In the genomic region with DNA sequence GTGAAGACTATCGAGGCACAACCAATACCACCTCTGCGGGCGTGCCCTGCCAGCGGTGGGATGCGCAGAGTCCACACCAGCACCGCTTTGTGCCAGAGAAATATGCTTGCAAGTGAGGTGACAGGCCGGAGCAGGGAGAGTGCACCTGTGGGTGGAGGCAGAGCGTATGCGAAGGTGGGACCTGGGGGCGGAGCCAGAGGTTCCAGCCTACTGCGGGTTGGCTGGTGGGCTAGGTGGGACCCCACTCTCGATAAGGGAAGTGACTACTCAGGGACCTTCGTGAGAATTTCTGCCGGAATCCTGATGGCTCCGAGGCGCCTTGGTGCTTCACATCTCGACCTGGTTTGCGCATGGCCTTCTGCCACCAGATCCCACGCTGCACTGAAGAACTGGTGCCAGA, we compare ENCODE assay signal across 9 mouse cellular contexts. TPM values are rescaled to one million over a fixed set of nuclear protein-coding genes. Genes with fewer than 3 reads are reported as not detected.
DNase-seq lines count a peak whose midpoint lies in the region; ATAC-seq and TF ChIP-seq lines count a peak whose summit lies in the region.
"Had no signal": no experiment of that assay in that cellular context is flagged by ENCODE, and none has a peak within 500 bp of the region (broad histone marks: within the 10 kb centered on the region; RNA-seq: fewer than 3 reads in every experiment).

No protein-coding gene starts in this region.

- H3K27me3 ChIP-seq in kidney, adult 2 months (replicated peaks; ENCODE audit: control insufficient read depth, insufficient read depth, low read length), result no peaks in the 10 kb centered on the region
- peaks cover 53% of the 10 kb centered on the region for H3K27me3 ChIP-seq in embryonic facial prominence, embryonic 10.5 days (replicated peaks; ENCODE audit: low read depth, poor library complexity, severe bottlenecking)
- H3K27me3 ChIP-seq in hindbrain, embryonic 13.5 days, result peaks cover 49% of the 10 kb centered on the region
- peaks cover 43% of the 10 kb centered on the region for H3K27me3 ChIP-seq in midbrain, embryonic 13.5 days

- no peak for ATAC-seq in hindbrain, embryonic 13.5 days (ENCODE audit: low FRiP score)
- ATAC-seq in midbrain, embryonic 13.5 days, result no peak

- no peak for DNase-seq in kidney, adult 2 months
- no peak for DNase-seq in kidney, postnatal 14 days
- DNase-seq in embryonic facial prominence, embryonic 10.5 days (ENCODE audit: low spot score), result peak; percentile 30
- no peak for DNase-seq in right cerebral cortex, adult 2 months (ENCODE audit: low spot score in 2 of 2)
- DNase-seq in adrenal gland, adult (ENCODE audit: inconsistent age in 2 of 2, low spot score in 1 of 2), result no peak
- no peak for DNase-seq in testis, postnatal 14 days (ENCODE audit: low spot score)
- DNase-seq: heart, postnatal 14 days had no signal

- peak overlapping the region; percentile 35; the same call in 1 of the 2 replicates for H3K9ac ChIP-seq in hindbrain, embryonic 13.5 days
- peak overlapping the region; percentile 14; the same call in 1 of the 2 replicates for H3K9ac ChIP-seq in midbrain, embryonic 13.5 days (replicated peaks)

- peaks cover 1% of the 10 kb centered on the region; the same call in 1 of the 2 replicates for H3K36me3 ChIP-seq in kidney, adult 2 months (ENCODE audit: control insufficient read depth, insufficient read depth, low read length)
- H3K36me3 ChIP-seq in embryonic facial prominence, embryonic 10.5 days (replicated peaks), result peaks cover 39% of the 10 kb centered on the region
- H3K36me3 ChIP-seq in hindbrain, embryonic 13.5 days, result peaks cover 41% of the 10 kb centered on the region
- peaks cover 40% of the 10 kb centered on the region for H3K36me3 ChIP-seq in midbrain, embryonic 13.5 days

- peak overlapping the region; percentile 30 for H3K4me2 ChIP-seq in hindbrain, embryonic 13.5 days
- H3K4me2 ChIP-seq in midbrain, embryonic 13.5 days (replicated peaks), result 0 out of 2 replicates have a peak overlapping the region, but pooled peaks have one; percentile 10

- H3K9me3 ChIP-seq in embryonic facial prominence, embryonic 10.5 days, result no peaks in the 10 kb centered on the region
- H3K9me3 ChIP-seq in hindbrain, embryonic 13.5 days, result no peaks in the 10 kb centered on the region
- H3K9me3 ChIP-seq in midbrain, embryonic 13.5 days, result no peaks in the 10 kb centered on the region

- 6% methylated on average over 19 of the region's 19 CpGs for WGBS in kidney, adult 2 months
- 6% methylated on average over 19 of the region's 19 CpGs for WGBS in embryonic facial prominence, embryonic 10.5 days
- WGBS in hindbrain, embryonic 13.5 days, result 9% methylated on average over 18 of the region's 19 CpGs
- 9% methylated on average over 19 of the region's 19 CpGs for WGBS in midbrain, embryonic 13.5 days

- peak; percentile 1 for TF ChIP-seq POLR2A in kidney, adult 2 months (IDR thresholded peaks at IDR 0.05; ENCODE audit: low read depth, low read length)

- TF ChIP-seq CTCF in kidney, adult 2 months (conservative IDR thresholded peaks at IDR 0.05; ENCODE audit: insufficient read depth, insufficient read length, low read depth, low read length), result no peak

- peaks cover 30% of the 10 kb centered on the region for H3K4me1 ChIP-seq in kidney, adult 2 months (ENCODE audit: control insufficient read depth, insufficient read depth, low read length)
- H3K4me1 ChIP-seq in embryonic facial prominence, embryonic 10.5 days, result peaks cover 50% of the 10 kb centered on the region
- H3K4me1 ChIP-seq in hindbrain, embryonic 13.5 days (replicated peaks), result peaks cover 28% of the 10 kb centered on the region
- peaks cover 25% of the 10 kb centered on the region for H3K4me1 ChIP-seq in midbrain, embryonic 13.5 days (replicated peaks)

- H3K4me3 ChIP-seq in kidney, adult 2 months (ENCODE audit: insufficient read depth, low read depth, low read length), result no peak overlapping the region
- H3K4me3 ChIP-seq in embryonic facial prominence, embryonic 10.5 days, result peak overlapping the region; percentile 39
- H3K4me3 ChIP-seq in hindbrain, embryonic 13.5 days, result peak overlapping the region; percentile 15
- 0 out of 2 replicates have a peak overlapping the region, but pooled peaks have one; percentile 3 for H3K4me3 ChIP-seq in midbrain, embryonic 13.5 days (replicated peaks)

- no peak overlapping the region for H3K27ac ChIP-seq in kidney, adult 2 months (ENCODE audit: insufficient read depth, low read depth, low read length)
- no peak overlapping the region for H3K27ac ChIP-seq in embryonic facial prominence, embryonic 10.5 days (replicated peaks)
- H3K27ac ChIP-seq in hindbrain, embryonic 13.5 days, result no peak overlapping the region
- H3K27ac ChIP-seq in midbrain, embryonic 13.5 days, result no peak overlapping the region

RNA-seq across cellular contexts. Expression of gene Rnf123, which starts 0.6 kb away (rescaled TPM):
- 92.1 and 106 TPM in 2 replicates for polyA plus RNA-seq in kidney, adult 2 months (2012; rRNA removed)
- polyA plus RNA-seq in embryonic facial prominence, embryonic 10.5 days (2016; fragmentation: Nextera tagmentation; extraction: Ambion mirVana), result 32.7 and 34.1 TPM in 2 replicates
- 42.8 and 43.1 TPM in 2 replicates for polyA plus RNA-seq in hindbrain, embryonic 13.5 days (2015; fragmentation: Nextera tagmentation; extraction: Ambion mirVana)
- 46.2 and 55.6 TPM in 2 replicates for polyA plus RNA-seq in midbrain, embryonic 13.5 days (2015; fragmentation: Nextera tagmentation; extraction: Ambion mirVana)

RNA-seq across cellular contexts. Expression of gene Mst1, which starts 2.3 kb away (rescaled TPM):
- 0.31 and 0.39 TPM in 2 replicates for polyA plus RNA-seq in kidney, adult 2 months (2012; rRNA removed)
- 0.43 and 0.69 TPM in 2 replicates for polyA plus RNA-seq in embryonic facial prominence, embryonic 10.5 days (2016; fragmentation: Nextera tagmentation; extraction: Ambion mirVana)
- polyA plus RNA-seq in hindbrain, embryonic 13.5 days (2015; fragmentation: Nextera tagmentation; extraction: Ambion mirVana), result not detected in 2 replicates
- polyA plus RNA-seq in midbrain, embryonic 13.5 days (2015; fragmentation: Nextera tagmentation; extraction: Ambion mirVana), result 0.11 and 0.23 TPM in 2 replicates

RNA-seq across cellular contexts. Expression of gene Apeh, which starts 11.9 kb away (rescaled TPM):
- 299 and 327 TPM in 2 replicates for polyA plus RNA-seq in kidney, adult 2 months (2012; rRNA removed)
- 68.3 and 72.8 TPM in 2 replicates for polyA plus RNA-seq in embryonic facial prominence, embryonic 10.5 days (2016; fragmentation: Nextera tagmentation; extraction: Ambion mirVana)
- 57.7 and 57.8 TPM in 2 replicates for polyA plus RNA-seq in hindbrain, embryonic 13.5 days (2015; fragmentation: Nextera tagmentation; extraction: Ambion mirVana)
- polyA plus RNA-seq in midbrain, embryonic 13.5 days (2015; fragmentation: Nextera tagmentation; extraction: Ambion mirVana), result 56.3 and 62.5 TPM in 2 replicates

RNA-seq across cellular contexts. Expression of gene Amigo3, which starts 29.6 kb away (rescaled TPM):
- 1.2 and 1.3 TPM in 2 replicates for polyA plus RNA-seq in kidney, adult 2 months (2012; rRNA removed)
- 2.7 and 2.8 TPM in 2 replicates for polyA plus RNA-seq in embryonic facial prominence, embryonic 10.5 days (2016; fragmentation: Nextera tagmentation; extraction: Ambion mirVana)
- polyA plus RNA-seq in hindbrain, embryonic 13.5 days (2015; fragmentation: Nextera tagmentation; extraction: Ambion mirVana), result 3.1 and 3.4 TPM in 2 replicates
- polyA plus RNA-seq in midbrain, embryonic 13.5 days (2015; fragmentation: Nextera tagmentation; extraction: Ambion mirVana), result 3.0 and 3.3 TPM in 2 replicates

RNA-seq across cellular contexts. Expression of gene Gmppb, which starts 33.5 kb away (rescaled TPM):
- polyA plus RNA-seq in kidney, adult 2 months (2012; rRNA removed), result 14.0 and 16.0 TPM in 2 replicates
- 23.3 and 26.1 TPM in 2 replicates for polyA plus RNA-seq in embryonic facial prominence, embryonic 10.5 days (2016; fragmentation: Nextera tagmentation; extraction: Ambion mirVana)
- 20.1 and 21.1 TPM in 2 replicates for polyA plus RNA-seq in hindbrain, embryonic 13.5 days (2015; fragmentation: Nextera tagmentation; extraction: Ambion mirVana)
- polyA plus RNA-seq in midbrain, embryonic 13.5 days (2015; fragmentation: Nextera tagmentation; extraction: Ambion mirVana), result 18.1 and 18.5 TPM in 2 replicates
